Mouse (Mus musculus): ENCODE measurements at regions not wholly inside any gene's neighbourhood (a gene's known extent, or its start where the extent isn't known, plus 50 kb on each side); places are given as distances from the start of the nearest gene placed in this dataset.

GRCm38 (mm10) chr13:80420341-80420740 lies 462.8 kb upstream of the Arrdc3 start:
- DNase-seq: no peak
